Mouse (Mus musculus): Measurements from ENCODE around the gene Ptprf. TPM values are rescaled to one million over a fixed set of nuclear protein-coding genes. Genes with fewer than 3 reads are reported as not detected.

The Ptprf gene
- polyA plus RNA-seq, 1 experiment from 2014 or later: 72.6 TPM

GRCm38 (mm10) chr4:118205906-118206305, 85.3 kb downstream of the Ptprf start:
- Histone ChIP-seq H3K4me1 (ENCODE audit: insufficient read depth, low read length) (0 out of 2 replicates have a peak, but pooled peaks cover 3% of the 10 kb centered on the region), H3K9me3 (ENCODE audit: low read length) (no peaks in the 10 kb centered on the region), H3K9ac (replicated peaks; ENCODE audit: low read length) (no peak overlapping the region), H3K36me3 (ENCODE audit: insufficient read depth, low read length) (peaks cover 21% of the 10 kb centered on the region), H3K4me3 (ENCODE audit: low read length) (no peak overlapping the region), H3K27ac (ENCODE audit: low read length) (no peak overlapping the region), H3K4me2 (replicated peaks; ENCODE audit: low read depth, low read length) (no peak overlapping the region), H3K27me3 (ENCODE audit: insufficient read depth, low read length) (no peaks in the 10 kb centered on the region)
- no peak for ATAC-seq (ENCODE audit: low FRiP score, low TSS enrichment)
- 66% methylated on average over 2 of the region's 2 CpGs for WGBS

- ATAC-seq (ENCODE audit: low FRiP score, low TSS enrichment): no peak
- Histone ChIP-seq H3K4me2 (replicated peaks; ENCODE audit: low read depth, low read length) (no peak overlapping the region), H3K9ac (replicated peaks; ENCODE audit: low read length) (no peak overlapping the region), H3K9me3 (ENCODE audit: low read length) (no peaks in the 10 kb centered on the region), H3K36me3 (ENCODE audit: insufficient read depth, low read length) (no peaks in the 10 kb centered on the region), H3K27ac (ENCODE audit: low read length) (no peak overlapping the region), H3K27me3 (ENCODE audit: insufficient read depth, low read length) (no peaks in the 10 kb centered on the region), H3K4me3 (ENCODE audit: low read length) (no peak overlapping the region), H3K4me1 (ENCODE audit: insufficient read depth, low read length) (no peaks in the 10 kb centered on the region)
- 84% methylated on average over 2 of the region's 2 CpGs for WGBS
Observed at GRCm38 (mm10) chr4:118199093-118199492, 92.1 kb downstream of the Ptprf start.

GRCm38 (mm10) chr4:118198606-118199005, 92.6 kb downstream of the Ptprf start:
- H3K27me3 ChIP-seq (ENCODE audit: insufficient read depth, low read length): no peaks in the 10 kb centered on the region
- no peaks in the 10 kb centered on the region for H3K9me3 ChIP-seq (ENCODE audit: low read length)
- H3K9ac ChIP-seq (replicated peaks; ENCODE audit: low read length): no peak overlapping the region
- no peak overlapping the region for H3K4me2 ChIP-seq (replicated peaks; ENCODE audit: low read depth, low read length)
- no peak overlapping the region for H3K4me3 ChIP-seq (ENCODE audit: low read length)
- no peak for ATAC-seq (ENCODE audit: low FRiP score, low TSS enrichment)
- no peaks in the 10 kb centered on the region for H3K4me1 ChIP-seq (ENCODE audit: insufficient read depth, low read length)
- WGBS: 41% methylated on average over 3 of the region's 3 CpGs
- no peak overlapping the region for H3K27ac ChIP-seq (ENCODE audit: low read length)
- H3K36me3 ChIP-seq (ENCODE audit: insufficient read depth, low read length): no peaks in the 10 kb centered on the region

GRCm38 (mm10) chr4:118196185-118196584, 95.0 kb downstream of the Ptprf start:
- no peaks in the 10 kb centered on the region for H3K36me3 ChIP-seq (ENCODE audit: insufficient read depth, low read length)
- ATAC-seq (ENCODE audit: low FRiP score, low TSS enrichment): no peak
- H3K4me1 ChIP-seq (ENCODE audit: insufficient read depth, low read length): no peaks in the 10 kb centered on the region
- no peaks in the 10 kb centered on the region for H3K27me3 ChIP-seq (ENCODE audit: insufficient read depth, low read length)
- no peaks in the 10 kb centered on the region for H3K9me3 ChIP-seq (ENCODE audit: low read length)
- WGBS: 85% methylated on average over 10 of the region's 10 CpGs
- H3K4me2 ChIP-seq (replicated peaks; ENCODE audit: low read depth, low read length): no peak overlapping the region
- no peak overlapping the region for H3K4me3 ChIP-seq (ENCODE audit: low read length)
- no peak overlapping the region for H3K27ac ChIP-seq (ENCODE audit: low read length)
- no peak overlapping the region for H3K9ac ChIP-seq (replicated peaks; ENCODE audit: low read length)

GRCm38 (mm10) chr4:118180301-118181080, 110.7 kb downstream of the Ptprf start:
- Histone ChIP-seq H3K4me1 (ENCODE audit: insufficient read depth, low read length) (peaks cover 16% of the 10 kb centered on the region), H3K27me3 (ENCODE audit: insufficient read depth, low read length) (no peaks in the 10 kb centered on the region), H3K4me3 (ENCODE audit: low read length) (peak overlapping the region; percentile 65), H3K4me2 (replicated peaks; ENCODE audit: low read depth, low read length) (peak overlapping the region; percentile 75), H3K27ac (ENCODE audit: low read length) (peak overlapping the region; percentile 83), H3K9ac (replicated peaks; ENCODE audit: low read length) (peak overlapping the region; percentile 70), H3K36me3 (ENCODE audit: insufficient read depth, low read length) (peaks cover 15% of the 10 kb centered on the region), H3K9me3 (ENCODE audit: low read length) (no peaks in the 10 kb centered on the region)
- no peak for ATAC-seq (ENCODE audit: low FRiP score, low TSS enrichment)
- WGBS: 9% methylated on average over 17 of the region's 17 CpGs

- Histone ChIP-seq H3K27me3 (ENCODE audit: insufficient read depth, low read length) (no peaks in the 10 kb centered on the region), H3K4me2 (replicated peaks; ENCODE audit: low read depth, low read length) (peak within 1 kb of the TSS; percentile 75), H3K9me3 (ENCODE audit: low read length) (no peaks in the 10 kb centered on the region), H3K27ac (ENCODE audit: low read length) (peak within 1 kb of the TSS; percentile 96), H3K9ac (replicated peaks; ENCODE audit: low read length) (peak within 1 kb of the TSS; percentile 85), H3K36me3 (ENCODE audit: insufficient read depth, low read length) (peaks cover 23% of the 10 kb centered on the region), H3K4me1 (ENCODE audit: insufficient read depth, low read length) (peaks cover 16% of the 10 kb centered on the region), H3K4me3 (ENCODE audit: low read length) (peak within 1 kb of the TSS; percentile 65)
- ATAC-seq (ENCODE audit: low FRiP score, low TSS enrichment): peak; percentile 100
- under 1% methylated on average over 38 of the region's 38 CpGs for WGBS
Observed at GRCm38 (mm10) chr4:118179467-118180300, 111.5 kb downstream of the Ptprf start, which contains the start of gene Kdm4a. Kdm4a (minus strand) TSS chr4:118180043.

GRCm38 (mm10) chr4:118178952-118179466, 112.2 kb downstream of the Ptprf start:
- H3K27me3 ChIP-seq (ENCODE audit: insufficient read depth, low read length): no peaks in the 10 kb centered on the region
- H3K9me3 ChIP-seq (ENCODE audit: low read length): no peaks in the 10 kb centered on the region
- 1% methylated on average over 12 of the region's 12 CpGs for WGBS
- peak overlapping the region; percentile 72 for H3K4me2 ChIP-seq (replicated peaks; ENCODE audit: low read depth, low read length)
- peaks cover 16% of the 10 kb centered on the region for H3K4me1 ChIP-seq (ENCODE audit: insufficient read depth, low read length)
- H3K9ac ChIP-seq (replicated peaks; ENCODE audit: low read length): peak overlapping the region; percentile 85
- no peak for ATAC-seq (ENCODE audit: low FRiP score, low TSS enrichment)
- H3K27ac ChIP-seq (ENCODE audit: low read length): peak overlapping the region; percentile 96; the same call in 1 of the 2 replicates
- H3K4me3 ChIP-seq (ENCODE audit: low read length): peak overlapping the region; percentile 65
- H3K36me3 ChIP-seq (ENCODE audit: insufficient read depth, low read length): peaks cover 30% of the 10 kb centered on the region

GRCm38 (mm10) chr4:118172461-118172860, 118.7 kb downstream of the Ptprf start:
- no peaks in the 10 kb centered on the region for H3K9me3 ChIP-seq (ENCODE audit: low read length)
- H3K27ac ChIP-seq (ENCODE audit: low read length): no peak overlapping the region
- ATAC-seq (ENCODE audit: low FRiP score, low TSS enrichment): no peak
- 76% methylated on average over 12 of the region's 12 CpGs for WGBS
- no peaks in the 10 kb centered on the region for H3K4me1 ChIP-seq (ENCODE audit: insufficient read depth, low read length)
- no peak overlapping the region for H3K9ac ChIP-seq (replicated peaks; ENCODE audit: low read length)
- no peaks in the 10 kb centered on the region for H3K27me3 ChIP-seq (ENCODE audit: insufficient read depth, low read length)
- no peak overlapping the region for H3K4me3 ChIP-seq (ENCODE audit: low read length)
- H3K36me3 ChIP-seq (ENCODE audit: insufficient read depth, low read length): peaks cover 91% of the 10 kb centered on the region
- no peak overlapping the region for H3K4me2 ChIP-seq (replicated peaks; ENCODE audit: low read depth, low read length)

GRCm38 (mm10) chr4:118171006-118171405, 120.2 kb downstream of the Ptprf start:
- no peak overlapping the region for H3K9ac ChIP-seq (replicated peaks; ENCODE audit: low read length)
- H3K27me3 ChIP-seq (ENCODE audit: insufficient read depth, low read length): no peaks in the 10 kb centered on the region
- no peak overlapping the region for H3K4me2 ChIP-seq (replicated peaks; ENCODE audit: low read depth, low read length)
- H3K27ac ChIP-seq (ENCODE audit: low read length): no peak overlapping the region
- no peak for ATAC-seq (ENCODE audit: low FRiP score, low TSS enrichment)
- H3K36me3 ChIP-seq (ENCODE audit: insufficient read depth, low read length): peaks cover 95% of the 10 kb centered on the region
- no peaks in the 10 kb centered on the region for H3K4me1 ChIP-seq (ENCODE audit: insufficient read depth, low read length)
- no peaks in the 10 kb centered on the region for H3K9me3 ChIP-seq (ENCODE audit: low read length)
- no peak overlapping the region for H3K4me3 ChIP-seq (ENCODE audit: low read length)
- WGBS: 88% methylated on average over 9 of the region's 9 CpGs

Data from kidney, embryonic 16.5 days (tissue).